Mouse (Mus musculus) cerebral cortex, adult 2 months (tissue): ENCODE data around the gene Zfp639.

Experiments
- WGBS: fragments of 180-500 bp; shearing (Covaris S2); methylation state at CpG from one replicate; pipeline ENCODE4 v1.1.7; 2018; 5-methylcytosine and 5-hydroxymethylcytosine counted together

Gene Zfp639

GRCm38 (mm10) chr3:32506366-32507225 lies 3.5 kb upstream of the Zfp639 start:
- WGBS = 75% methylated on average over 11 of the region's 11 CpGs

DNA sequence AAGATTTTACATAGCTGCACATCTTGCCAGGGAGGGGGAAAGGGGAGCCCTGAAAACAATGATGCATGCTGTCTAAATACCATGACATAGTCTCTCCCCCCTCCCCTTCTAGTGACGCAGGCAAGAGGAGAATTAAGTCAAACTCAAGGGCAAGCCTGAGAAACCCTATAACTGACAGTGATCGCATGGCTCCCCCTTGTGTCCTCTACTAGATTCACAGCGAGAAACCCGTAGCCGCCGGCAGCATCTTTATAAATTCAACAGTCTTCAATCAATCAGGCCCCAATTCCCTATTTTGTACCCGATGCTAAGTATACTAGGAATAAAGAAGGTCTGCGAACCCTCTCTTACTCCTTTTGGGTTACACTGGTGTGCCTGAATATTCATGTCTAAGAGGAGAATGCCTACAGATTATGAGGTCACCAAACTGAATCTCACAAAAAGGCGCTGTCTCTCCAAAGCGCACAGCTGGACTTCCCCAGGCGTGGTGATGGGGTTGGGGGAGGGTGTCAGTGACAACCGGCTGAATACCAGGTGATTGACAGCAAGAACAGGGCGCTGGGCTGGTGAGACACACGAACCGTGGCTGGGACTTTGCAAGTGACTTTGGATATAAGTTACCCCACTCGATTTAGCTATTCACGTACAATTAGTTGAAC lies 1.3 kb upstream of the Zfp639 start:
- WGBS = under 1% methylated on average over 17 of the region's 17 CpGs

GRCm38 (mm10) chr3:32510375-32511190 lies 524 bp downstream of the Zfp639 start:
- WGBS = under 1% methylated on average over 69 of the region's 69 CpGs

GRCm38 (mm10) chr3:32511191-32511550 lies 1.1 kb downstream of the Zfp639 start:
- WGBS = 3% methylated on average over 13 of the region's 13 CpGs

DNA sequence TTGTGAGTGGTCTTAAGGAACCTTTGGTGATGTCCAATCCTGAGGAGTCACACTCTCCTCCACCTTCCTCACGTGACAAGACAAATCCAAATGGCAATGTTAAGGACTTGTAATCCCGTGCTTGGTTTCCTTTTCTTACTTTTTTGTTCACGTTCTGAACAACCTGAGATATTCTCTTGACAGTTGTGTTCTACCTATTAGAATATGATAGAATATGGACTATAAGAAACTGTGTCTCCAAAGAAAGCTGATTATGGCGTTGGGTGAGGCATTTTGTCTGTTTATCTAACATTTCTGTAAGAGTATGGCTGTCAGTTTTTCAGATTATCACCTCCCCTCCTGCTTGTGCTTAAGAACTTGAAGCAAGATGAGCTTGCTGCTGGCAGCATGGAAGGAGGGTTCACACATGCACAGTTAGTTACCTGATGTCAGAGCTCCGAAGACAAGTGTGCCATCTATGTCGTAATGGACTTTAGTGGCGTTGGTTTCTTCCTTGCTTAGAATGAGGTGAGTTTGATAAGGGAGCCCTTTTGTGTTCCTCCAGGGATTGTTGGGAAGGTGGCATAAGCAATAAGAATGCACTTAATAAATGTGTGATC lies 2.7 kb downstream of the Zfp639 start:
- WGBS = 88% methylated on average over 7 of the region's 7 CpGs

- 93% methylated on average over 4 of the region's 4 CpGs for WGBS
Observed at GRCm38 (mm10) chr3:32527181-32527580, 17.1 kb downstream of the Zfp639 start.

GRCm38 (mm10) chr3:32529303-32529898 lies 19.3 kb downstream of the Zfp639 start, which contains the start of gene Mfn1:
Gene Mfn1, plus strand, starts transcription at chr3:32529465.
- WGBS = under 1% methylated on average over 47 of the region's 47 CpGs

GRCm38 (mm10) chr3:32530041-32530440 lies 20.0 kb downstream of the Zfp639 start:
- WGBS = 15% methylated on average over 5 of the region's 5 CpGs

GRCm38 (mm10) chr3:32535692-32536091 lies 25.6 kb downstream of the Zfp639 start:
- WGBS = 79% methylated on average over 1 of the region's 1 CpGs

DNA sequence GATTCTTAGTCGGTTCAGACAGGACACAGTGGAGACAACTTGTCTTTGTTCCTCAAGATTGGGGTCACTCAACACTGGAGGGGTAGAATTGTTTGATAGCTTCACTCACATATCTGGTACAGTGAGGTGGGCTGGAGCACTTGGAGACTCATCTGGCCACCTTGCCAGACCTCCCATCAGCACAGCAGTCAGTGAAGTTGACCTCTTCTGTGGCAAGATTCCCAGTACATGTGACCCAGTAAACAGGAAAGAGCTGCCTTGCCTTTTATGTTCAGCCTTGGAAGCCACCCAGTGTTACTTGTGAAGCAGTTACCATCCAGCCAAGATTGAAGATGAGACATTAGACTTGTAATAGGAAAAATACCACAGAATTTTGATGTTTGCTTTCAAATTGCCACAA lies 27.5 kb downstream of the Zfp639 start:
- WGBS = 31% methylated on average over 1 of the region's 1 CpGs

GRCm38 (mm10) chr3:32538091-32538490 lies 28.0 kb downstream of the Zfp639 start:
- 90% methylated on average over 5 of the region's 5 CpGs for WGBS

GRCm38 (mm10) chr3:32553061-32553460 lies 43.0 kb downstream of the Zfp639 start:
- 93% methylated on average over 1 of the region's 1 CpGs for WGBS

GRCm38 (mm10) chr3:32563401-32563800 lies 53.3 kb downstream of the Zfp639 start:
- WGBS = 87% methylated on average over 6 of the region's 6 CpGs
